Mouse (Mus musculus) midbrain, embryonic 14.5 days (tissue): Measurements from ENCODE around the gene Slc44a4. TPM values are rescaled to one million over a fixed set of nuclear protein-coding genes. Genes with fewer than 3 reads are reported as not detected.
"Not testable (repeated sequence)": the region's sequence is repeated elsewhere in the genome, so short reads cannot be mapped to it uniquely, and the experiment has no call there.

Source experiments
- ATAC-seq: fragments of 200-750 bp; cut with Nextera tagmentation; 2 replicates; pipeline ENCODE4 v1.8.0; 2017; ENCODE audit warnings: moderate number of reproducible peaks, moderate library complexity; ENCODE audit not compliant: low FRiP score, low TSS enrichment
- DNase-seq: peaks from one replicate; pipeline ENCODE4 v3.0.0-alpha.2; 2015
- H3K27ac ChIP-seq: fragments of 300-500 bp; sonication (generic); replicated peaks from 2 replicates; pipeline ENCODE4 v1.5.1; 2014; ENCODE audit warnings: mild to moderate bottlenecking, low read depth, low read length, moderate library complexity
- H3K27me3 ChIP-seq: fragments of 300-500 bp; sonication (generic); 2 replicates; pipeline ENCODE4 v1.6.1; 2014; ENCODE audit warnings: low read length, control low read depth, mixed read lengths; ENCODE audit not compliant: control insufficient read depth, insufficient read depth
- H3K36me3 ChIP-seq: fragments of 300-500 bp; sonication (generic); 2 replicates; pipeline ENCODE4 v1.6.1; 2014; ENCODE audit warnings: low read length, control low read depth; ENCODE audit not compliant: control insufficient read depth, insufficient read depth
- H3K4me1 ChIP-seq: fragments of 300-500 bp; sonication (generic); 2 replicates; pipeline ENCODE4 v1.6.1; 2014; ENCODE audit warnings: mild to moderate bottlenecking, antibody characterized with exemption, low read length, control low read depth; ENCODE audit not compliant: control insufficient read depth, insufficient read depth
- H3K4me2 ChIP-seq: fragments of 300-500 bp; sonication (generic); 2 replicates; pipeline ENCODE4 v1.6.1; 2014; ENCODE audit warnings: mild to moderate bottlenecking, low read length, moderate library complexity
- H3K4me3 ChIP-seq: fragments of 300-500 bp; sonication (generic); replicated peaks from 2 replicates; pipeline ENCODE4 v1.5.1; 2014; ENCODE audit warnings: low read depth, low read length
- H3K9ac ChIP-seq: fragments of 300-500 bp; sonication (generic); replicated peaks from 2 replicates; pipeline ENCODE4 v1.6.1; 2014; ENCODE audit warnings: mild to moderate bottlenecking, low read length, moderate library complexity
- H3K9me3 ChIP-seq: fragments of 300-500 bp; sonication (generic); 2 replicates; pipeline ENCODE4 v1.6.1; 2016; ENCODE audit warnings: low read length, control low read depth, mixed read lengths; ENCODE audit not compliant: control insufficient read depth
- WGBS: fragments of 180-500 bp; shearing (Covaris S2); extraction: QIAGEN DNeasy Blood & Tissue Kit; methylation state at CpG from one replicate; pipeline ENCODE4 v1.1.7; 2014; 5-methylcytosine and 5-hydroxymethylcytosine counted together
- polyA plus RNA-seq: library from polyadenylated mRNA; unstranded; fragments of >200 nt; fragmentation: Nextera tagmentation; extraction: Ambion mirVana; gene quantifications from 2 replicates; pipeline ENCODE4 v1.2.1, GENCODE M21; 2014

Slc44a4 gene
- polyA plus RNA-seq, 1 experiment from 2014 or later, result not detected

- Histone ChIP-seq H3K27ac (no peak overlapping the region), H3K4me2 (no peak overlapping the region), H3K27me3 (no peaks in the 10 kb centered on the region), H3K9ac (no peak overlapping the region), H3K9me3 (no peaks in the 10 kb centered on the region), H3K36me3 (0 out of 2 replicates have a peak, but pooled peaks cover 1% of the 10 kb centered on the region), H3K4me3 (no peak overlapping the region), H3K4me1 (0 out of 2 replicates have a peak, but pooled peaks cover 4% of the 10 kb centered on the region)
- DNase-seq (no peak), ATAC-seq (no peak)
- WGBS, result 87% methylated on average over 4 of the region's 4 CpGs
These were observed 29.0 kb downstream of the Slc44a4 start for GRCm38 (mm10) chr17:34943128-34943815.

- ATAC-seq (no peak), DNase-seq (no peak)
- no peak overlapping the region for H3K27ac ChIP-seq
- H3K9ac ChIP-seq, result no peak overlapping the region
- H3K27me3 ChIP-seq, result no peaks in the 10 kb centered on the region
- H3K9me3 ChIP-seq, result no peaks in the 10 kb centered on the region
- H3K4me1 ChIP-seq, result 0 out of 2 replicates have a peak, but pooled peaks cover 4% of the 10 kb centered on the region
- H3K36me3 ChIP-seq, result peaks cover 9% of the 10 kb centered on the region
- H3K4me3 ChIP-seq, result no peak overlapping the region
- H3K4me2 ChIP-seq, result no peak overlapping the region
These were observed 30.1 kb downstream of the Slc44a4 start for GRCm38 (mm10) chr17:34944362-34944761.

- H3K27ac ChIP-seq, result no peak overlapping the region
- ATAC-seq, result no peak
- H3K27me3 ChIP-seq, result no peaks in the 10 kb centered on the region
- no peak overlapping the region for H3K4me3 ChIP-seq
- H3K36me3 ChIP-seq, result peaks cover 25% of the 10 kb centered on the region
- H3K4me1 ChIP-seq, result peaks cover 15% of the 10 kb centered on the region
- 91% methylated on average over 5 of the region's 5 CpGs for WGBS
- H3K9ac ChIP-seq, result no peak overlapping the region
- H3K4me2 ChIP-seq, result no peak overlapping the region
- no peaks in the 10 kb centered on the region for H3K9me3 ChIP-seq
- no peak for DNase-seq
These were observed 32.3 kb downstream of the Slc44a4 start for GRCm38 (mm10) chr17:34946486-34947140.

GRCm38 (mm10) chr17:34947606-34948005 lies 33.3 kb downstream of the Slc44a4 start:
- H3K36me3 ChIP-seq, result peaks cover 25% of the 10 kb centered on the region
- no peaks in the 10 kb centered on the region for H3K9me3 ChIP-seq
- no peak overlapping the region for H3K9ac ChIP-seq
- H3K4me1 ChIP-seq, result peaks cover 12% of the 10 kb centered on the region
- no peak overlapping the region for H3K27ac ChIP-seq
- H3K4me2 ChIP-seq, result no peak overlapping the region
- H3K27me3 ChIP-seq, result no peaks in the 10 kb centered on the region
- 30% methylated on average over 8 of the region's 8 CpGs for whole genome bisulfite sequencing
- ATAC-seq, result no peak
- no peak overlapping the region for H3K4me3 ChIP-seq
- peak; percentile 61 for DNase-seq

GRCm38 (mm10) chr17:34948721-34949552 lies 34.7 kb downstream of the Slc44a4 start:
- 60% methylated on average over 9 of the region's 9 CpGs for WGBS
- not testable (repeated sequence) for H3K9me3 ChIP-seq, H3K4me2 ChIP-seq, H3K27ac ChIP-seq, H3K27me3 ChIP-seq, H3K9ac ChIP-seq, H3K4me3 ChIP-seq, ATAC-seq
- peaks cover 25% of the 10 kb centered on the region for H3K36me3 ChIP-seq
- H3K4me1 ChIP-seq, result peaks cover 12% of the 10 kb centered on the region
- peak; percentile 7 for DNase-seq

- Histone ChIP-seq H3K4me3 (no peak overlapping the region), H3K4me1 (peaks cover 12% of the 10 kb centered on the region), H3K4me2 (0 out of 2 replicates have a peak overlapping the region, but pooled peaks have one; percentile 7), H3K9me3 (no peaks in the 10 kb centered on the region), H3K27ac (no peak overlapping the region), H3K36me3 (peaks cover 25% of the 10 kb centered on the region), H3K27me3 (no peaks in the 10 kb centered on the region), H3K9ac (no peak overlapping the region; the same call in 1 of the 2 replicates)
- 42% methylated on average over 4 of the region's 4 CpGs for WGBS
- ATAC-seq (no peak), DNase-seq (no peak)
These were observed 35.3 kb downstream of the Slc44a4 start for GRCm38 (mm10) chr17:34949553-34949969.

GRCm38 (mm10) chr17:34950514-34951455 lies 36.5 kb downstream of the Slc44a4 start:
- peak overlapping the region; percentile 87 for H3K27ac ChIP-seq
- no peaks in the 10 kb centered on the region for H3K9me3 ChIP-seq
- peak overlapping the region; percentile 98 for H3K4me3 ChIP-seq
- H3K4me1 ChIP-seq, result peaks cover 12% of the 10 kb centered on the region
- ATAC-seq (no peak), DNase-seq (peak; percentile 16)
- WGBS, result 31% methylated on average over 10 of the region's 10 CpGs
- H3K36me3 ChIP-seq, result peaks cover 25% of the 10 kb centered on the region
- H3K4me2 ChIP-seq, result peak overlapping the region; percentile 84
- 0 out of 2 replicates have a peak, but pooled peaks cover 9% of the 10 kb centered on the region for H3K27me3 ChIP-seq
- H3K9ac ChIP-seq, result peak overlapping the region; percentile 97
